In genomic region chr13:55595375-55595774, GRCm38 (mm10) we compare ENCODE assay signal across 10 mouse cellular contexts. TPM values are rescaled to one million over a fixed set of nuclear protein-coding genes. Genes with fewer than 3 reads are reported as not detected.
A peak's percentile ranks its signal among the peaks of the same experiment; 100 is the strongest.
DNase-seq lines count a peak whose midpoint lies in the region; ATAC-seq lines count a peak whose summit lies in the region.
"Had no signal": no experiment of that assay in that cellular context is flagged by ENCODE, and none has a peak within 500 bp of the region (broad histone marks: within the 10 kb centered on the region; RNA-seq: fewer than 3 reads in every experiment).

No protein-coding gene starts in this region.

- ATAC-seq in granulocyte monocyte progenitor cell, adult 5-6 weeks (replicated peaks; ENCODE audit: poor library complexity, severe bottlenecking) = no peak

- DNase-seq in layer of hippocampus, adult 11-12 months (ENCODE audit: low spot score) = peak; percentile 61
- no peak for DNase-seq in layer of hippocampus, adult 9-10 months (ENCODE audit: low spot score)
- DNase-seq in cerebellum, adult 9-11 months = peak; percentile 77
- DNase-seq in layer of hippocampus, adult 8-10 months (ENCODE audit: low spot score in 2 of 2) = peak; percentile 68 to 73
- peak; percentile 51 for DNase-seq in right cerebral cortex, postnatal 14 days
- no peak for DNase-seq in Muller cell, postnatal 12 days (ENCODE audit: inconsistent ontology term)
- no peak for DNase-seq in testis, postnatal 10 days (ENCODE audit: low spot score)
- DNase-seq: lung, embryonic 14.5 days; thymus, postnatal 4 days had no signal

RNA-seq across cellular contexts. Expression of gene B4galt7, which starts 4.3 kb away (rescaled TPM):
- 10 to 100 TPM; 21.5 to 28.7 (median 24.8) TPM for total RNA-seq in layer of hippocampus, adult 8-10 months (2022)
- total RNA-seq in granulocyte monocyte progenitor cell, adult 5-6 weeks (2014; fragmentation: Nextera tagmentation) = 10.8 and 15.3 TPM in 2 replicates
- 14.0 and 18.1 TPM in 2 replicates for total RNA-seq in granulocyte monocyte progenitor cell, adult 5-6 weeks (2017)

RNA-seq across cellular contexts. Expression of gene Tmed9, which starts 21.8 kb away (rescaled TPM):
- total RNA-seq in layer of hippocampus, adult 8-10 months (2022) = 100 to 1,000 TPM; 124 to 139 (median 130) TPM
- total RNA-seq in granulocyte monocyte progenitor cell, adult 5-6 weeks (2014; fragmentation: Nextera tagmentation) = 117 and 127 TPM in 2 replicates
- total RNA-seq in granulocyte monocyte progenitor cell, adult 5-6 weeks (2017) = 229 and 241 TPM in 2 replicates

RNA-seq across cellular contexts. Expression of gene Fam193b, which starts 24.5 kb away (rescaled TPM):
- total RNA-seq in layer of hippocampus, adult 8-10 months (2022) = 100 to 1,000 TPM in 2 of 4 experiments, 10 to 100 TPM in 2; 84.9 to 113 (median 94.5) TPM
- total RNA-seq in granulocyte monocyte progenitor cell, adult 5-6 weeks (2014; fragmentation: Nextera tagmentation) = 36.0 and 59.5 TPM in 2 replicates
- 28.4 and 31.9 TPM in 2 replicates for total RNA-seq in granulocyte monocyte progenitor cell, adult 5-6 weeks (2017)

RNA-seq across cellular contexts. Expression of gene Caml, which starts 27.4 kb away (rescaled TPM):
- total RNA-seq in layer of hippocampus, adult 8-10 months (2022) = 10 to 100 TPM; 41.5 to 54.7 (median 46.1) TPM
- total RNA-seq in granulocyte monocyte progenitor cell, adult 5-6 weeks (2014; fragmentation: Nextera tagmentation) = 33.9 and 46.9 TPM in 2 replicates
- 33.0 and 49.9 TPM in 2 replicates for total RNA-seq in granulocyte monocyte progenitor cell, adult 5-6 weeks (2017)

RNA-seq across cellular contexts. Expression of gene Ddx46, which starts 39.5 kb away (rescaled TPM):
- 10 to 100 TPM; 41.8 to 48.4 (median 46.2) TPM for total RNA-seq in layer of hippocampus, adult 8-10 months (2022)
- total RNA-seq in granulocyte monocyte progenitor cell, adult 5-6 weeks (2014; fragmentation: Nextera tagmentation) = 57.5 and 73.9 TPM in 2 replicates
- total RNA-seq in granulocyte monocyte progenitor cell, adult 5-6 weeks (2017) = 113 and 128 TPM in 2 replicates

Comparison
In these comparisons a context has a peak if more than half of its experiments do, and no peak if none do; other contexts are left out.
1. DNase-seq: peak in layer of hippocampus, adult 11-12 months (single experiment), cerebellum, adult 9-11 months (single experiment), layer of hippocampus, adult 8-10 months (2 of 2) and right cerebral cortex, postnatal 14 days (single experiment); none in layer of hippocampus, adult 9-10 months (single experiment), Muller cell, postnatal 12 days (single experiment) and testis, postnatal 10 days (single experiment).